Mouse (Mus musculus) thymus, postnatal 4 days (tissue): ENCODE measurements around the gene Nostrin.

Experiments
- DNase-seq: peaks from one replicate; pipeline ENCODE4 v3.0.0; 2021

Gene Nostrin

GRCm38 (mm10) chr2:69205185-69205584, 69.6 kb downstream of the Nostrin start:
- no peak for DNase-seq

GRCm38 (mm10) chr2:69205791-69206351, 70.3 kb downstream of the Nostrin start, which contains the start of gene Spc25:
Spc25 (minus strand) TSS chr2:69206194.
- peak; percentile 83 for DNase-seq

DNA sequence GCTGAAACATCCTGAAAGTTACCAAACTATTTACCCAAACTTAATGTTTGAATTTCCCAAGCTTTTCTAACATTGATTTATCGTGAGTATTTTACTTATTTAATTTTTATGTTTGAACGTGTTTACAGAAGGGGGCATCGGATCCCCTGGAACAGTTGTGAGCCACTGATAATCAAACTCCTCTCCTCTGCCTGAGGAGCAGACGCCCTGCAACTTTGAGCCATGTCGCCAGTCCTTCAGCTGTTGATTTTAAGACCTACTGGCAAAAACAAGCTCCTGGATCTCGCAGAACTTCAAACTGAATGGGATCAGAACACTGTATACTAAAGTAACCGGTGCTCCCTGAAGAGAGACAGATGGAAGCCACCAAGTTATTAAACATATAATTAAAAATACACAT, 70.9 kb downstream of the Nostrin start:
- DNase-seq: no peak

DNA sequence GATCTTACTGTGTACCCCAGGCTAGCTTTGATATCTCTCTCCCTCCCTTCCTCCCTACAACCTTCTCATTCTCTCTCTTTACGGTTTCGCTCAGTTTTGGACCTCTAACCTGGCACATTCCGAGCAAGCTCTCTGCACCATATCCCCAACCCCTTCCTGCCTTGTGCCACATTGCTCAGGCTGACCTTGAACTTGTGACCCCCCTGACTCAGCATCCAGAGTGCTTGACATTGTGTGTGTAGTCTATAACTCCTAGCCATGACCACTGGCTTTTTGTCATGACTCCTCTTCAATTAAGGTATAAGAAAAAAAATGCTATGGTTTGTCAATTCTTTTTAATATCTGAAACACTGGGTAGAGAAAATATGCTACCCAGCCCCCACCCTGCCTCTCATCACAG, 74.1 kb downstream of the Nostrin start:
- no peak for DNase-seq

GRCm38 (mm10) chr2:69210773-69211172, 75.2 kb downstream of the Nostrin start, which contains the start of gene G6pc2:
G6pc2 (plus strand) TSS chr2:69211073.
- DNase-seq: no peak

DNA sequence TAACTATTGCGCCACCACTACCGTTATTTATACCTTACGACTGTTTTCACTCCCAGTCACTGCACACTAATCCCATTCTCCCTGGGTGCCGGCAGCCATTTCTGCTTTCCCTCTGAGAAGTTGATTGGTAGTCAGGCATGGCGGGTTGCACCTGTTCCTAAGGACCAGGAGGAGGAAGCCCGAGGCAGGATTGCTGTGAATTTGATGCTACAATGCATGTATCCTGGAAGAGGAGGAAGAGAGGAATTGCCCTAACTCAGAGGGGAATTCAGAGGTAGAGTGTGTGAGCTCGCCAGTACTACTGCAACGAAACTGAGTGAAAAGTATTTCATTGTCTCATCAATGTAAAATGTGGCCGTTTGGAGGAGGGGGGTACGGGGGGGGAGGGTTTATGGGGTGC, 77.1 kb downstream of the Nostrin start:
- no peak for DNase-seq

- no peak for DNase-seq
Observed at GRCm38 (mm10) chr2:69215242-69215641, 79.6 kb downstream of the Nostrin start.

- no peak for DNase-seq
Observed at GRCm38 (mm10) chr2:69221868-69222416, 86.3 kb downstream of the Nostrin start.

GRCm38 (mm10) chr2:69222815-69223214, 87.2 kb downstream of the Nostrin start:
- no peak for DNase-seq

DNA sequence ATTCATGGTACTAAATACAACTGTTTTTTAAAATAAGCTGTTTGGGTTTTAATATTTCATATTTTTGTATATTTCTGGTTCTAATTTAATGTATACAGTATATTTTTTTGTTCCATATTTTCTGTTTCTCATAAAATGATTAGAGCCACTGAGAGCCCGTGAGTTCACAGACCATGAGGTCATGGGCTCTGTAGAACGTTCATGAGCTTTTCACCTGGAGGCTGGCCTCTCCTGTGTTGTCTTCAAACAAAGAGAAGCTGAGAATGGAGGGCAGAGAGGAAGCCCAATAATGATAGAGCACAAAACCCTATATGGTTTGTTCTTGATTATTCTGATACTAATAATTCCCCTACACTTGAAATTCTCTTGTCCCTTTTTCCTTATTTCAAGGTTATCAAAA, 89.1 kb downstream of the Nostrin start:
- no peak for DNase-seq

DNA sequence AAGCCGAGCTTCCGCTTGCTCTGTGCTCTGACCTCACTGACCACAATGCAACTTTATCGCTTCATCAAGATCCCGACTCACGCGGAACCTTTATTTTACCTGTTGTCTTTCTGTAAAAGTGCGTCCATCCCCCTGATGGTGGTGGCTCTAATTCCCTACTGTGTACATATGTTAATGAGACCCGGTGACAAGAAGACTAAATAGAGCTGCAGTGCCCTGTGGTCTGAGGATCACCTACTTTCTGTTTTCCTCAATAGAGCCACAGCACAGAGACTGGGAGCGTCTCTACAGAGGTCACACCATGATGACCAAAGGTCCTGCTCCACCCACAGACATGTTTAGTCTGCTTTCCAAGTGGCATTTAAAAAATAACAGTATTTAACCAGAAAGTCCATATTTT, 91.3 kb downstream of the Nostrin start:
- DNase-seq: no peak

DNA sequence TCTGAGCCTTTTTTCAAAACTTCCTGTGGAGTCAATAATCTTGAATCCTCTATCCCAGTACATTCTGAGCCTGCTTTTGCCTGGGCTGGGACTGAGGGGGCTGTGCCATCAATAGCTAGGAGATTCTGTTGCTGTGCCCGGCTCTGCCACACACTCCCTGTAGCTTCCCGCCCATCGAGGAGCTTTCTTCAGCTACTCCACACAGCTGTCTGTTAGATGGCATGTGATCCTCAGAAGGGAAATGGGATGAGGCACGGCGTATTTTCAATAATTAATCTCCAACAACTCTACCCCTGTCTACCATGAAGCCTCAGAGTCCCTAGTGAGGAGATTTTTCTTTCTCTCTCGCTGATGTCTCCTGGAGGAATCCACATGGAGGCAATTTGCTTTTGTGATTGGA, 93.0 kb downstream of the Nostrin start:
- DNase-seq: no peak

DNA sequence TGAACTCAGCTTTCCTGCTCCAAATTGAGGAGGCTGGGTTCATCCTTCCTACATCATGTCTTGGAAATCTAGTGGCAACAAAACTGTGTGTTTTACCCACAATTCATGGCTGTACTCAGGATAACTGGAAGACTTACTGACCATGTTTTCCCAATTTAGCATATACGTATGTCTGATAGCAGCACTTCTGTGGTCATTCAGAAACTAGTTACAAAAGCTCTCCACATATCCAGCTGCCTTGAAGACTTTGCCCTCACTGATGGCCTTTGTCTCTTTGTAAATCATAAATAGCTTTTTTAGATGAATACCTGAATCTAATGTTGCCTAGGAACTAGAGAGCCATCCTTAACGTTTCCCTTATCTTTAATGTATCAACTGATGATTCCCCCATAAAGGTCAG, 94.5 kb downstream of the Nostrin start:
- no peak for DNase-seq

DNA sequence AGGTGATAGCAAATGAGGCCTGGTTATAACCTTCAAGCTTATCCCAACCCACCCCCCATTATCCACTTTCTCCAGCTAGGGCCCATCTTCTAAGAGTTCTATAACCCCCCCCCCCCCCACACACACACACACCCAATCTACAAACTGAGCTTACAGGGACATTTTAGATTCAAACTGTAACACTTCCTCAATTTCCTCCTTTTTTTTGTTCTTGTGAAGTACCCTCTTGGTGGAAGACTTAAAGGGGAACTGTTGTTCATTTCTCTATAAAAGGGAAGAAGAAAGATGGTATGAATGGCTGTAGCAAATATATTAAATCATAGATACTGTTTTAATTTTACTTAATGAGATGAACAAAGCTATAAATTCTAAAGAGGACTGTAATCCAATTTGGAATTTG, 96.5 kb downstream of the Nostrin start:
- no peak for DNase-seq

GRCm38 (mm10) chr2:69234976-69235678, 99.5 kb downstream of the Nostrin start:
- DNase-seq: no peak
